Mouse (Mus musculus) cerebellum, postnatal 36 days (tissue): ENCODE measurements around the gene Smim13.
A peak's percentile ranks its signal among the peaks of the same experiment; 100 is the strongest.

Source experiments
- DNase-seq, 2 experiments: peaks; one replicate each; pipeline ENCODE4 v3.0.0; 2021 to 2022; ENCODE audit warnings: mixed read lengths in 2 of 2

The Smim13 gene

DNA sequence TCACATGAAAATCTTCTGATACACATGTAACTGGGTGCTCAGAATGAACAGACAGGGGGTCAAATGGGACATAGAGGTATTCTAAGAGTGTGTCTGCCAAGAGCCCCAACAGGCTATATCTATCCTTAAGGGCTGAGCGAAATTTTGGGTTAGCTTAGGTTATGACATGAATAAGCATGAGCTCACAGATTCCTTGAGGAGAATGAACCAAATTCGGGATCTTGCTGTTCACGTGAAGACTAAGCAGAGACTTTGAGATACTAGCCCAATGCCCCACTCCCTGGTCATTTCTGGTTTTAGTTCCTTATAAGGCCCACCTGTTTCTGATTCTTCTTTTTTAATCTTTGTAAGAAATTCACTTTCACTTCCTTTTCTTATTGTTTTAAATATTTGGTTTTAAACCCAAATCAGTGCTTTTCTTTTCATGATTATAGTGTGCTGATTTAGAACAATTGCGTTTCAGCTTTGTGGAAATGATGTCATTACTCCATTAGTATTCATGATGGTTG is 41.9 kb downstream of the Smim13 start:
- no peak for DNase-seq

GRCm38 (mm10) chr13:41293595-41293994 is 44.0 kb downstream of the Smim13 start:
- no peak for DNase-seq

GRCm38 (mm10) chr13:41295886-41296285 is 46.2 kb downstream of the Smim13 start:
- DNase-seq = no peak

GRCm38 (mm10) chr13:41296396-41296795 is 46.8 kb downstream of the Smim13 start:
- peak; percentile 14 to 21 for DNase-seq

DNA sequence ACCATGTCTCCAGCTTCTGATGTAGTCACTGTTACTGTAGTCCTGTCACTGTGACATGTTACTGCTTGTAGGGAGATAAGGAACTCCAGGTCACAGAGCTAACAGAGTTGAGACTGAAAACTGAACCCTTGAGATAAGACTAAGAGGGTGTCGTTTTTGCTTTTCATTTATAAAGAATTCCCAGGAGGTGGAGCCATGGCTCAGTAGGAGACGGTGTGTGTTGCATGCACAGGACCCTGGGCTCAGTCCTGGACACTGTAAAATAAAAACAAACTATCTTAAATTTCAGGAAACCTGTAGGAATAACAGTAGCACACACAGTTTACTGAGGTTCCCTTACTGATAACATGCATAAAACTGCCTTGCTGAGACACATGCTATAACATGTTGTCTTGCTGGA is 48.9 kb downstream of the Smim13 start:
- DNase-seq = no peak

DNA sequence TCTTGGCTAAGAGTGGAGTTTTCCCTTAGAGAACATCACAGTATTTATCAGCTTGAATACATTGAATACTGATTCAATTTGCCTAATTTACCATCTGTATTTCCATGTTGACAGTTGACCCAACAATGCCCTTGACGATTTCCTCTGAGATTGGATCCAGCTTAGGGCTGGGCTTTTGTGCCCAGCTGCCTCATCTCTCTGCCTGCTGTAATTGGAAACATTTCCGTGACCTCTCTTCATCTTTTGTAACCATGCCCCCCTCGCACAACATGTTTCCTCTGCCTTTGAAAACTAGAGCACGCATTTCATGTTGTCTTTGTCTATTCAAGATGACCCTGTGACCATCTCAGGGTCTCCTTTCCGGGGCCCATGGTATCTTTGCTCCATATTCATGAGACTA is 49.4 kb downstream of the Smim13 start:
- DNase-seq = no peak

- no peak for DNase-seq
Measured at GRCm38 (mm10) chr13:41300037-41300436, 50.4 kb downstream of the Smim13 start.

DNA sequence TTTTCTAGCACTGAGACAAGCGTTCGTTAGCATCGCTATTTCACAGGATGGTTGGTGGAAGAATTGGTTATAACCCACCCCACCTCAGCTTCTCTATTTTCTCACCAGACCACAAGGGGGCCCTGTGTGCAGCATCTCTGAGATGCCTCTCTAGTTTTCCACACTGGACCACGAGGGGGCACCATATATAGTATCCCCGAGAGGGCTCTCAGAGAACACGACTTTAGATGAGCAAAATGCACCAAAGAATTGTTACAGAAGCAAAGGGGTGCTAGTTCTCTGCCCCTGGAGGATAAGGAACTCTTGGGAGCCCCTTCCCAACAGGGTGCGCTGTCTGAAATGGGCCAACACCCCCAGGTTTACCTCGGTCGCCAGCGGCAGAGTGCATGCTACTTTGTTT is 53.1 kb downstream of the Smim13 start:
- peak; percentile 45 to 47 for DNase-seq

GRCm38 (mm10) chr13:41320749-41321148 is 71.1 kb downstream of the Smim13 start:
- DNase-seq = no peak

DNA sequence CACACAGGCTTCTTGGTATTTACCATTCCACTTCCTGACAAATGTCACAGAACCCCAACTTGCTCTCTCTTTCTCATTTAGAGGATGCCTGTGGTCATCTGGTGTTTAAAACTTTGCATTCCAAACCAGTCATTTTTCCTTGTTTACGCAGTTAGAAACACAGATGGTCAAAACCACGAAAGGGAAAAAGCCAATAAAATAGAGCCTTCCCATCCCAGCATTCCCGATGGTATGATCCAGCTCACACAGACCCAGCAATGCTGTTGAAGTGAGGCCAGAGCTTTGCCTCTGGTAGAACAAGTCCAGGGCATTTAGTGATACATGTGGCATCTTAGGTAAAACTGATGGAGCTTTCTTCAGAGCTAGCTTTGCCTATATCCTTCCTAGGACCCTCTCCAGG is 71.8 kb downstream of the Smim13 start:
- no peak for DNase-seq

GRCm38 (mm10) chr13:41324631-41325030 is 75.0 kb downstream of the Smim13 start:
- DNase-seq = no peak

DNA sequence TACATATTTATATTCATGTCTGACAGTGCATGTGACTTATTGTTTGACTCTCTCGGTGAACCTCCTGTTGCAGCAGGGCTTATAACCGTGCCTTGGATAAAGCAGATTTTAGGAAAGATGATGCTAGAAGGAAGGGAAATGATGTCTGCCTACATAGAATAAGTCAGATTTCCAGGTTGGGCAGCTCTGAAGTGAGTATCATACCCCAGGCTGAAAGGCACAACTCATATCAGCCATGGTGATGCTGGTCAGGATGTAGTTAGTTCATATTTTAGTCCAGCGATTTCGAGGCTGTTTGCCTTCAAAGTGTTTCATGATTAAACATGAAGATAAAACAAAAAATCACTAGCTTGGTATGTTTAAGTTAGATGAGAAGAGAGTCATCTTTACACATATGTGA is 75.7 kb downstream of the Smim13 start:
- no peak for DNase-seq

GRCm38 (mm10) chr13:41326134-41326533 is 76.5 kb downstream of the Smim13 start:
- no peak for DNase-seq
